Mouse (Mus musculus) erythroblast, embryonic 14.5 days (primary cell): ENCODE results near the gene Tmem135.

Experiments used
- GATA1 ChIP-seq: IDR thresholded peaks from 2 replicates; pipeline ENCODE4 v1.6.1; 2012; ENCODE audit warnings: low read length, inconsistent platforms, mixed read lengths
- TAL1 ChIP-seq: IDR thresholded peaks from 3 replicates; pipeline ENCODE4 v1.6.1; 2012; ENCODE audit warnings: low read length, inconsistent platforms, mixed read lengths

DNA sequence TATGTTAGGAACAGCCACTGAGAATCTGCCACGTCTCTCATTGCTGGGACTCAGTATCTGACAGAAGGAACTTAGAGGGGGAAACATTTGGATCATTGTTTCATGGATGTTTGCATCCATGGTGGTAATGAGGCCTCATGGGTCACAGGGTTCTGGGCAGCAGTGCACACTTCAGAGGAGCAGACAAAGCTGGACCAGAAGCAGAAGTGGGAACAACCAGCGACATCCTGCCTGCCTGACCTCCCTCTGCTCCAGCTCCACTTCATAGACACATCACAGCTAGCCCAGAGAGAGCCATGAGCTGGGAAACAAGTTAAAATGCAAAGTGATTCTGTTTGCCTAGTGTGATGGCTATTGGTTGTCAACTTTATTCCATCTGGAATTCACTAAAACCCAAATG lies 46.3 kb upstream of the Tmem135 start:
- TF ChIP-seq TAL1 (no peak), GATA1 (no peak)
